In genomic region chr11:12340697-12341096, GRCm38 (mm10) we compare ENCODE assay signal across 22 mouse cellular contexts.
DNase-seq lines count a peak whose midpoint lies in the region; ATAC-seq and TF ChIP-seq lines count a peak whose summit lies in the region.
"Had no signal": no experiment of that assay in that cellular context is flagged by ENCODE, and none has a peak within 500 bp of the region (broad histone marks: within the 10 kb centered on the region; RNA-seq: fewer than 3 reads in every experiment).

No protein-coding gene starts in this region.

- TF ChIP-seq CTCF in layer of hippocampus, adult 2 months (conservative IDR thresholded peaks at IDR 0.05): no peak

- intact Hi-C loops in heart, postnatal 36 days (cut with DNase I): loop anchor here (2.0 kb wide), 1 partner anchor 16 kb away; no protein-coding TSS in a partner anchor

- H3K9me3 ChIP-seq in neural tube, embryonic 15.5 days (replicated peaks): no peaks in the 10 kb centered on the region
- H3K9me3 ChIP-seq: embryonic facial prominence, embryonic 13.5 days; forebrain, embryonic 10.5 days; hindbrain, embryonic 12.5 days had no signal

- no peak overlapping the region for H3K9ac ChIP-seq in neural tube, embryonic 15.5 days (replicated peaks)
- H3K9ac ChIP-seq: embryonic facial prominence, embryonic 13.5 days; hindbrain, embryonic 12.5 days had no signal

- no peaks in the 10 kb centered on the region for H3K36me3 ChIP-seq in neural tube, embryonic 15.5 days
- H3K36me3 ChIP-seq: embryonic facial prominence, embryonic 13.5 days; forebrain, embryonic 10.5 days; hindbrain, embryonic 12.5 days had no signal

- H3K4me2 ChIP-seq in neural tube, embryonic 15.5 days: no peak overlapping the region
- H3K4me2 ChIP-seq: embryonic facial prominence, embryonic 13.5 days; heart, embryonic 11.5 days; hindbrain, embryonic 12.5 days had no signal

- no peaks in the 10 kb centered on the region for H3K4me1 ChIP-seq in neural tube, embryonic 15.5 days
- H3K4me1 ChIP-seq: forebrain, embryonic 10.5 days; hindbrain, embryonic 12.5 days had no signal

- no peak for ATAC-seq in neural tube, embryonic 15.5 days (ENCODE audit: low FRiP score)
- ATAC-seq: activated CD4-positive, CD25-positive, alpha-beta regulatory T cell, adult 4 months; forebrain, embryonic 16.5 days; hindbrain, embryonic 16.5 days; Patski had no signal

- H3K27ac ChIP-seq in layer of hippocampus, adult 2 months: peak overlapping the region; percentile 46; the same call in 1 of the 2 replicates
- H3K27ac ChIP-seq in neural tube, embryonic 15.5 days (replicated peaks): 0 out of 2 replicates have a peak overlapping the region, but pooled peaks have one; percentile 24
- H3K27ac ChIP-seq: embryonic facial prominence, embryonic 13.5 days; forebrain, embryonic 10.5 days; heart, adult 2 months; hindbrain, embryonic 12.5 days had no signal

- H3K27me3 ChIP-seq in neural tube, embryonic 15.5 days (replicated peaks): no peaks in the 10 kb centered on the region
- H3K27me3 ChIP-seq: CH12.LX; embryonic facial prominence, embryonic 13.5 days; hindbrain, embryonic 12.5 days; Patski had no signal

- no peak overlapping the region for H3K4me3 ChIP-seq in layer of hippocampus, adult 2 months
- H3K4me3 ChIP-seq in neural tube, embryonic 15.5 days (replicated peaks): no peak overlapping the region
- H3K4me3 ChIP-seq: embryonic facial prominence, embryonic 13.5 days; erythroblast, embryonic 14.5 days; forebrain, embryonic 10.5 days; heart, adult 2 months; hindbrain, embryonic 12.5 days had no signal

- DNase-seq in heart, adult 11 months: peak; percentile 10
- DNase-seq in heart, postnatal 36 days: no peak
- DNase-seq in layer of hippocampus, adult 2 months (ENCODE audit: low spot score in 2 of 2): no peak
- DNase-seq in layer of hippocampus, postnatal 14 days (ENCODE audit: low spot score in 2 of 2): no peak
- DNase-seq in neural tube, embryonic 10.5 days (ENCODE audit: extremely low spot score, low spot score): no peak
- DNase-seq: adrenal gland, postnatal 14 days; cerebellum, adult 11-12 months; cerebellum, adult 9-10 months; cerebellum, postnatal 25 days; gastrocnemius, postnatal 10 days; heart, adult 2 months had no signal
